Mouse (Mus musculus) kidney, adult 9 months (tissue): Measurements from ENCODE around the gene Ugp2.

Experiments used
- DNase-seq: peaks from one replicate; pipeline ENCODE4 v3.0.0; 2022

Gene Ugp2

GRCm38 (mm10) chr11:21328141-21328540, 42.9 kb downstream of the Ugp2 start:
- DNase-seq = no peak

- DNase-seq = no peak
Measured at GRCm38 (mm10) chr11:21327486-21327885, 43.5 kb downstream of the Ugp2 start.

GRCm38 (mm10) chr11:21326770-21327169, 44.2 kb downstream of the Ugp2 start:
- DNase-seq = no peak

- peak; percentile 76 for DNase-seq
Measured at GRCm38 (mm10) chr11:21325781-21326180, 45.2 kb downstream of the Ugp2 start.

- DNase-seq = no peak
Measured at GRCm38 (mm10) chr11:21322349-21322748, 48.7 kb downstream of the Ugp2 start.

GRCm38 (mm10) chr11:21321577-21321976, 49.4 kb downstream of the Ugp2 start:
- no peak for DNase-seq

- no peak for DNase-seq
Measured at GRCm38 (mm10) chr11:21313922-21314657, 56.9 kb downstream of the Ugp2 start.

GRCm38 (mm10) chr11:21309516-21309915, 61.5 kb downstream of the Ugp2 start:
- no peak for DNase-seq

GRCm38 (mm10) chr11:21308119-21308518, 62.9 kb downstream of the Ugp2 start:
- DNase-seq = peak; percentile 28

GRCm38 (mm10) chr11:21307078-21307668, 63.8 kb downstream of the Ugp2 start:
- DNase-seq = no peak

- DNase-seq = no peak
Measured at GRCm38 (mm10) chr11:21303619-21304018, 67.4 kb downstream of the Ugp2 start.

- no peak for DNase-seq
Measured at GRCm38 (mm10) chr11:21295486-21295885, 75.5 kb downstream of the Ugp2 start.

GRCm38 (mm10) chr11:21288153-21288552, 82.8 kb downstream of the Ugp2 start:
- DNase-seq = peak; percentile 17

GRCm38 (mm10) chr11:21286391-21286790, 84.6 kb downstream of the Ugp2 start:
- no peak for DNase-seq

- no peak for DNase-seq
Measured at GRCm38 (mm10) chr11:21276151-21276550, 94.8 kb downstream of the Ugp2 start.
